In genomic region chr5:52189664-52190365, GRCm38 (mm10) we compare ENCODE assay signal across 7 mouse cellular contexts. TPM values are rescaled to one million over a fixed set of nuclear protein-coding genes. Genes with fewer than 3 reads are reported as not detected.
DNase-seq lines count a peak whose midpoint lies in the region; ATAC-seq and TF ChIP-seq lines count a peak whose summit lies in the region.

No protein-coding gene starts in this region.

- H3K27me3 ChIP-seq in G1E (ENCODE audit: insufficient read depth, low read length) = no peaks in the 10 kb centered on the region
- no peaks in the 10 kb centered on the region for H3K27me3 ChIP-seq in heart, embryonic 15.5 days

- H3K27ac ChIP-seq in heart, embryonic 15.5 days = peak overlapping the region; percentile 86

- peak overlapping the region; percentile 86 for H3K4me3 ChIP-seq in G1E (ENCODE audit: low read depth, low read length)
- peak overlapping the region; percentile 78 for H3K4me3 ChIP-seq in heart, embryonic 15.5 days

- TF ChIP-seq CTCF in G1E (IDR thresholded peaks at IDR 0.05; ENCODE audit: low read depth, low read length) = no peak

- H3K9me3 ChIP-seq in G1E (replicated peaks) = no peaks in the 10 kb centered on the region
- H3K9me3 ChIP-seq in heart, embryonic 15.5 days (replicated peaks) = no peaks in the 10 kb centered on the region

- peak; percentile 37 for DNase-seq in G1E (ENCODE audit: low spot score)
- DNase-seq in adrenal gland, postnatal 36 days = peak; percentile 57 to 59
- DNase-seq in fibroblast of lung, adult 2 months (ENCODE audit: low read depth) = peak; percentile 24
- DNase-seq in layer of hippocampus, adult 18-20 months (ENCODE audit: low spot score in 2 of 2) = peak; percentile 11 to 40
- DNase-seq in right cerebral cortex, postnatal 10 days (ENCODE audit: low spot score in 2 of 2) = peak; percentile 60 to 64

- H3K36me3 ChIP-seq in G1E (replicated peaks) = peaks cover 27% of the 10 kb centered on the region
- no peaks in the 10 kb centered on the region for H3K36me3 ChIP-seq in heart, embryonic 15.5 days

- H3K4me2 ChIP-seq in heart, embryonic 15.5 days = peak overlapping the region; percentile 76

- H3K9ac ChIP-seq in heart, embryonic 15.5 days = peak overlapping the region; percentile 88

- H3K4me1 ChIP-seq in G1E (ENCODE audit: insufficient read depth, low read depth, low read length) = peaks cover 28% of the 10 kb centered on the region
- peaks cover 29% of the 10 kb centered on the region for H3K4me1 ChIP-seq in heart, embryonic 15.5 days (replicated peaks)

- under 1% methylated on average over 60 of the region's 63 CpGs for WGBS in heart, embryonic 15.5 days

- peak; percentile 41 for ATAC-seq in G1E (ENCODE audit: extremely low read depth, insufficient number of reproducible peaks, low FRiP score, poor library complexity, severe bottlenecking)
- peak; percentile 75 for ATAC-seq in heart, embryonic 15.5 days (replicated peaks; ENCODE audit: insufficient number of reproducible peaks, insufficient read depth, low FRiP score, low read depth)
- ATAC-seq in megakaryocyte, adult 5-6 weeks (ENCODE audit: poor library complexity, severe bottlenecking) = peak; percentile 43

RNA-seq across cellular contexts. Expression of gene Dhx15, which starts 0.5 kb away (rescaled TPM):
- total RNA-seq in G1E (2014; fragmentation: Nextera tagmentation) (231 and 237 TPM in 2 replicates), G1E (2017) (262 and 303 TPM in 2 replicates)
- polyA plus RNA-seq in G1E (2012) = 96.8 and 101 TPM in 2 replicates
- 100 to 1,000 TPM; 108 to 134 TPM for total RNA-seq in adrenal gland, postnatal 36 days (2021)
- polyA plus RNA-seq in heart, embryonic 15.5 days (2015; fragmentation: Nextera tagmentation; extraction: Ambion mirVana) = 73.4 and 88.2 TPM in 2 replicates
- total RNA-seq in layer of hippocampus, adult 18-20 months (2021) = 10 to 100 TPM; 90.4 to 91.8 TPM
- total RNA-seq in megakaryocyte, adult 5-6 weeks (2015) = 191 and 207 TPM in 2 replicates
- 222 and 230 TPM in 2 replicates for total RNA-seq in megakaryocyte, adult 5-6 weeks (2017)

Comparison
In these comparisons a context has a peak if more than half of its experiments do, and no peak if none do; other contexts are left out.
1. Peak in every context shown above with its lines: DNase-seq, ATAC-seq, H3K4me3 ChIP-seq and H3K27ac ChIP-seq.